Mouse (Mus musculus): ENCODE measurements around the gene Spata25. TPM values are rescaled to one million over a fixed set of nuclear protein-coding genes. Genes with fewer than 3 reads are reported as not detected.

Spata25 gene
- polyA plus RNA-seq, 1 experiment: 0.25 TPM

GRCm38 (mm10) chr2:164834531-164834930 lies 6.2 kb upstream of the Spata25 start:
- Histone ChIP-seq H3K27me3 (ENCODE audit: control insufficient read depth, insufficient read depth, low read length) (no peaks in the 10 kb centered on the region), H3K27ac (ENCODE audit: insufficient read depth, low read length) (no peak overlapping the region), H3K4me1 (ENCODE audit: control insufficient read depth, insufficient read depth, low read length) (peaks cover 3% of the 10 kb centered on the region; the same call in 1 of the 2 replicates), H3K4me3 (replicated peaks; ENCODE audit: insufficient read depth, low read depth, low read length) (peak overlapping the region; percentile 84)
- TF ChIP-seq CTCF (IDR thresholded peaks at IDR 0.05; ENCODE audit: borderline replicate concordance, insufficient read depth, low read depth, low read length) (no peak), POLR2A (IDR thresholded peaks at IDR 0.05; ENCODE audit: borderline replicate concordance, insufficient read depth, low read length) (no peak)
- DNase-seq: peak in 1 of 2 experiments; percentile 47
- 20% methylated on average over 8 of the region's 8 CpGs for WGBS

GRCm38 (mm10) chr2:164833314-164833959 lies 5.1 kb upstream of the Spata25 start, which contains the start of gene Neurl2:
TSS of gene Neurl2 (minus strand) at chr2:164833456.
- TF ChIP-seq POLR2A (IDR thresholded peaks at IDR 0.05; ENCODE audit: borderline replicate concordance, insufficient read depth, low read length) (peak; percentile 71; the same call in 1 of the 2 replicates), CTCF (IDR thresholded peaks at IDR 0.05; ENCODE audit: borderline replicate concordance, insufficient read depth, low read depth, low read length) (no peak)
- DNase-seq: peak; percentile 91 to 92
- no peaks in the 10 kb centered on the region for H3K27me3 ChIP-seq (ENCODE audit: control insufficient read depth, insufficient read depth, low read length)
- peak within 1 kb of the TSS; percentile 75 for H3K27ac ChIP-seq (ENCODE audit: insufficient read depth, low read length)
- H3K4me1 ChIP-seq (ENCODE audit: control insufficient read depth, insufficient read depth, low read length): peaks cover 3% of the 10 kb centered on the region; the same call in 1 of the 2 replicates
- peak within 1 kb of the TSS; percentile 84 for H3K4me3 ChIP-seq (replicated peaks; ENCODE audit: insufficient read depth, low read depth, low read length)
- under 1% methylated on average over 31 of the region's 31 CpGs for WGBS

GRCm38 (mm10) chr2:164832748-164833301 lies 4.5 kb upstream of the Spata25 start, which contains the start of gene Ctsa:
TSS of gene Ctsa (plus strand) at chr2:164832873.
- Histone ChIP-seq H3K27me3 (ENCODE audit: control insufficient read depth, insufficient read depth, low read length) (no peaks in the 10 kb centered on the region), H3K27ac (ENCODE audit: insufficient read depth, low read length) (peak within 1 kb of the TSS; percentile 75), H3K4me3 (replicated peaks; ENCODE audit: insufficient read depth, low read depth, low read length) (peak within 1 kb of the TSS; percentile 84), H3K4me1 (ENCODE audit: control insufficient read depth, insufficient read depth, low read length) (peaks cover 3% of the 10 kb centered on the region; the same call in 1 of the 2 replicates)
- TF ChIP-seq POLR2A (IDR thresholded peaks at IDR 0.05; ENCODE audit: borderline replicate concordance, insufficient read depth, low read length) (no peak), CTCF (IDR thresholded peaks at IDR 0.05; ENCODE audit: borderline replicate concordance, insufficient read depth, low read depth, low read length) (peak; percentile 45; the same call in 1 of the 2 replicates)
- DNase-seq: peak; percentile 78 to 81
- WGBS: under 1% methylated on average over 35 of the region's 35 CpGs

- Histone ChIP-seq H3K4me1 (ENCODE audit: control insufficient read depth, insufficient read depth, low read length) (peaks cover 6% of the 10 kb centered on the region), H3K27me3 (ENCODE audit: control insufficient read depth, insufficient read depth, low read length) (no peaks in the 10 kb centered on the region), H3K4me3 (replicated peaks; ENCODE audit: insufficient read depth, low read depth, low read length) (peak overlapping the region; percentile 84), H3K27ac (ENCODE audit: insufficient read depth, low read length) (peak overlapping the region; percentile 75)
- no peak for TF ChIP-seq POLR2A (IDR thresholded peaks at IDR 0.05; ENCODE audit: borderline replicate concordance, insufficient read depth, low read length)
- no peak for TF ChIP-seq CTCF (IDR thresholded peaks at IDR 0.05; ENCODE audit: borderline replicate concordance, insufficient read depth, low read depth, low read length)
- WGBS: 35% methylated on average over 16 of the region's 16 CpGs
- DNase-seq: no peak
Measured at GRCm38 (mm10) chr2:164832032-164832747, 3.9 kb upstream of the Spata25 start.

GRCm38 (mm10) chr2:164831029-164831428 lies 2.7 kb upstream of the Spata25 start:
- H3K27me3 ChIP-seq (ENCODE audit: control insufficient read depth, insufficient read depth, low read length): no peaks in the 10 kb centered on the region
- 89% methylated on average over 10 of the region's 10 CpGs for WGBS
- no peak for DNase-seq

GRCm38 (mm10) chr2:164829090-164829489 lies 753 bp upstream of the Spata25 start:
- Histone ChIP-seq H3K27me3 (ENCODE audit: control insufficient read depth, insufficient read depth, low read length) (no peaks in the 10 kb centered on the region), H3K4me3 (replicated peaks; ENCODE audit: insufficient read depth, low read depth, low read length) (no peak overlapping the region), H3K4me1 (ENCODE audit: control insufficient read depth, insufficient read depth, low read length) (peaks cover 10% of the 10 kb centered on the region), H3K27ac (ENCODE audit: insufficient read depth, low read length) (no peak overlapping the region)
- no peak for DNase-seq
- 97% methylated on average over 1 of the region's 1 CpGs for WGBS
- TF ChIP-seq CTCF (IDR thresholded peaks at IDR 0.05; ENCODE audit: borderline replicate concordance, insufficient read depth, low read depth, low read length) (no peak), POLR2A (IDR thresholded peaks at IDR 0.05; ENCODE audit: borderline replicate concordance, insufficient read depth, low read length) (no peak)

More at GRCm38 (mm10) chr2:164831029-164831428, 2.7 kb upstream of the Spata25 start:
- Histone ChIP-seq H3K4me1 (ENCODE audit: control insufficient read depth, insufficient read depth, low read length) (peaks cover 7% of the 10 kb centered on the region), H3K4me3 (replicated peaks; ENCODE audit: insufficient read depth, low read depth, low read length) (no peak overlapping the region), H3K27ac (ENCODE audit: insufficient read depth, low read length) (no peak overlapping the region)
- TF ChIP-seq CTCF (IDR thresholded peaks at IDR 0.05; ENCODE audit: borderline replicate concordance, insufficient read depth, low read depth, low read length): no peak
- no peak for TF ChIP-seq POLR2A (IDR thresholded peaks at IDR 0.05; ENCODE audit: borderline replicate concordance, insufficient read depth, low read length)

- no peak for DNase-seq
- Histone ChIP-seq H3K4me1 (ENCODE audit: control insufficient read depth, insufficient read depth, low read length) (peaks cover 11% of the 10 kb centered on the region), H3K27me3 (ENCODE audit: control insufficient read depth, insufficient read depth, low read length) (no peaks in the 10 kb centered on the region), H3K27ac (ENCODE audit: insufficient read depth, low read length) (no peak overlapping the region), H3K4me3 (replicated peaks; ENCODE audit: insufficient read depth, low read depth, low read length) (no peak overlapping the region)
- WGBS: 49% methylated on average over 16 of the region's 16 CpGs
- TF ChIP-seq POLR2A (IDR thresholded peaks at IDR 0.05; ENCODE audit: borderline replicate concordance, insufficient read depth, low read length): no peak
- no peak for TF ChIP-seq CTCF (IDR thresholded peaks at IDR 0.05; ENCODE audit: borderline replicate concordance, insufficient read depth, low read depth, low read length)
Measured at GRCm38 (mm10) chr2:164827146-164827850, 1.0 kb downstream of the Spata25 start.

All from cerebellum, adult 2 months (tissue).